Mouse (Mus musculus) liver, embryonic 16.5 days (tissue): ENCODE results near the gene Defb15. TPM values are rescaled to one million over a fixed set of nuclear protein-coding genes. Genes with fewer than 3 reads are reported as not detected.

ENCODE experiments used
- polyA plus RNA-seq: library from polyadenylated mRNA; unstranded; fragments of >200 nt; fragmentation: Nextera tagmentation; extraction: Ambion mirVana; gene quantifications from 2 replicates; pipeline ENCODE4 v1.2.1, GENCODE M21; 2015

Gene Defb15
- polyA plus RNA-seq, 1 experiment from 2014 or later = not detected

Other genes starting within 250 kb of the Defb15 start
- gene AY761184, start 229.1 kb downstream of the Defb15 start, polyA plus RNA-seq = not detected in 2 replicates
- 0.63 TPM in 1 of 2 replicates, not detected in the other for gene Defa24, start 198.2 kb downstream of the Defb15 start, polyA plus RNA-seq
- gene Defb50, start 109.2 kb downstream of the Defb15 start, polyA plus RNA-seq = not detected in 2 replicates
- not detected in 2 replicates for gene Defb2, start 92.8 kb downstream of the Defb15 start, polyA plus RNA-seq
- not detected in 2 replicates for gene Defb10, start 73.8 kb downstream of the Defb15 start, polyA plus RNA-seq
- gene Defb9, start 47.3 kb downstream of the Defb15 start, polyA plus RNA-seq = not detected in 2 replicates
- not detected in 2 replicates for gene Defb11, start 26.3 kb downstream of the Defb15 start, polyA plus RNA-seq
- gene Defb35, start 5.6 kb upstream of the Defb15 start, polyA plus RNA-seq = not detected in 2 replicates
- not detected in 2 replicates for gene Defb13, start 14.1 kb upstream of the Defb15 start, polyA plus RNA-seq
- not detected in 2 replicates for gene Fam90a1a, start 26.0 kb upstream of the Defb15 start, polyA plus RNA-seq
- gene Ccdc70, start 37.1 kb upstream of the Defb15 start, polyA plus RNA-seq = not detected in 2 replicates
- 12.8 and 14.1 TPM in 2 replicates for gene Atp7b, start 127.6 kb upstream of the Defb15 start, polyA plus RNA-seq
- gene Alg11, start 128.0 kb upstream of the Defb15 start, polyA plus RNA-seq = 11.0 TPM in 2 replicates
- gene Nek5, start 192.3 kb upstream of the Defb15 start, polyA plus RNA-seq = 0.06 and 0.15 TPM in 2 replicates
- 1.3 and 1.4 TPM in 2 replicates for gene Nek3, start 233.7 kb upstream of the Defb15 start, polyA plus RNA-seq